Mouse (Mus musculus) heart, embryonic 14.5 days (tissue): ENCODE measurements at regions not wholly inside any gene's neighbourhood (a gene's known extent, or its start where the extent isn't known, plus 50 kb on each side); places are given as distances from the start of the nearest gene placed in this dataset.

Experiments
- ATAC-seq: fragments of 200-750 bp; cut with Nextera tagmentation; 2 replicates; pipeline ENCODE4 v1.8.0; 2017; ENCODE audit warnings: low read depth, moderate TSS enrichment; ENCODE audit not compliant: insufficient number of reproducible peaks, insufficient read depth, low FRiP score
- H3K27ac ChIP-seq, 2 experiments: fragments of 200-500 bp in 1 of 2; fragments of 300-500 bp in 1 of 2; sonication (generic) in 1 of 2; replicated peaks in 1 of 2; 2 replicates each; pipeline ENCODE4 v1.5.1; 2012 to 2014; ENCODE audit warnings: low read depth in 2 of 2, low read length in 2 of 2, control low read depth in 1 of 2, mild to moderate bottlenecking in 1 of 2, mixed read lengths in 1 of 2; ENCODE audit not compliant: control insufficient read depth in 1 of 2, insufficient read depth in 1 of 2
- H3K27me3 ChIP-seq: fragments of 300-500 bp; sonication (generic); 2 replicates; pipeline ENCODE4 v1.6.1; 2014; ENCODE audit warnings: mild to moderate bottlenecking, low read length, control low read depth; ENCODE audit not compliant: control insufficient read depth, insufficient read depth
- H3K36me3 ChIP-seq: fragments of 300-500 bp; sonication (generic); 2 replicates; pipeline ENCODE4 v1.6.1; 2014; ENCODE audit warnings: mild to moderate bottlenecking, control low read depth, low read length, mixed read lengths; ENCODE audit not compliant: control insufficient read depth, insufficient read depth
- H3K4me1 ChIP-seq, 2 experiments: fragments of 200-500 bp in 1 of 2; fragments of 300-500 bp in 1 of 2; sonication (generic) in 1 of 2; 2 replicates each; pipeline ENCODE4 v1.6.1; 2012 to 2014; ENCODE audit warnings: low read length in 2 of 2, control low read depth in 1 of 2, mixed read lengths in 1 of 2; ENCODE audit not compliant: control insufficient read depth in 2 of 2, insufficient read depth in 2 of 2
- H3K4me2 ChIP-seq: fragments of 300-500 bp; sonication (generic); 2 replicates; pipeline ENCODE4 v1.6.1; 2014; ENCODE audit warnings: mild to moderate bottlenecking, low read length
- H3K4me3 ChIP-seq, 2 experiments: fragments of 200-500 bp in 1 of 2; fragments of 300-500 bp in 1 of 2; sonication (generic) in 1 of 2; 2 replicates each; pipeline ENCODE4 v1.5.1; 2012 to 2014; ENCODE audit warnings: low read length in 2 of 2, mild to moderate bottlenecking in 2 of 2, control low read depth in 1 of 2, low read depth in 1 of 2, moderate library complexity in 1 of 2; ENCODE audit not compliant: control insufficient read depth in 1 of 2, insufficient read depth in 1 of 2
- H3K9ac ChIP-seq: fragments of 300-500 bp; sonication (generic); 2 replicates; pipeline ENCODE4 v1.6.1; 2014; ENCODE audit warnings: mild to moderate bottlenecking, low read length
- H3K9me3 ChIP-seq: fragments of 300-500 bp; sonication (generic); 2 replicates; pipeline ENCODE4 v1.6.1; 2016; ENCODE audit warnings: low read length, control low read depth; ENCODE audit not compliant: control insufficient read depth
- WGBS: fragments of 180-500 bp; shearing (Covaris S2); extraction: QIAGEN DNeasy Blood & Tissue Kit; methylation state at CpG from one replicate; pipeline ENCODE4 v1.1.7; 2014; 5-methylcytosine and 5-hydroxymethylcytosine counted together

GRCm38 (mm10) chr4:12230731-12231130, 58.9 kb upstream of the Fam92a start:
- H3K27me3 ChIP-seq = no peaks in the 10 kb centered on the region
- H3K27ac ChIP-seq = no peak overlapping the region
- H3K4me1 ChIP-seq = no peaks in the 10 kb centered on the region
- H3K4me3 ChIP-seq = no peak overlapping the region
- H3K36me3 ChIP-seq = no peaks in the 10 kb centered on the region
- 43% methylated on average over 1 of the region's 1 CpGs for WGBS
- no peak overlapping the region for H3K9ac ChIP-seq
- no peak for ATAC-seq
- no peak overlapping the region for H3K4me2 ChIP-seq
- H3K9me3 ChIP-seq = no peaks in the 10 kb centered on the region
